Mouse (Mus musculus) limb, embryonic 10.5 days (tissue): Measurements from ENCODE around the gene Strip2. TPM values are rescaled to one million over a fixed set of nuclear protein-coding genes. Genes with fewer than 3 reads are reported as not detected.

Experiments
- DNase-seq: peaks from one replicate; pipeline ENCODE4 v3.0.0-alpha.2; 2017; ENCODE audit warnings: low spot score
- H3K27ac ChIP-seq: fragments of 300-500 bp; sonication (generic); 2 replicates; pipeline ENCODE4 v1.5.1; 2016; ENCODE audit warnings: mild to moderate bottlenecking
- H3K27me3 ChIP-seq: fragments of 300-500 bp; sonication (generic); 2 replicates; pipeline ENCODE4 v1.6.1; 2016; ENCODE audit warnings: low read depth, mild to moderate bottlenecking; ENCODE audit not compliant: poor library complexity, severe bottlenecking
- H3K36me3 ChIP-seq: fragments of 300-500 bp; sonication (generic); 2 replicates; pipeline ENCODE4 v1.6.1; 2016; ENCODE audit warnings: mild to moderate bottlenecking, moderate library complexity
- H3K4me1 ChIP-seq: fragments of 300-500 bp; sonication (generic); 2 replicates; pipeline ENCODE4 v1.6.1; 2016
- H3K4me3 ChIP-seq: fragments of 300-500 bp; sonication (generic); 2 replicates; pipeline ENCODE4 v1.5.1; 2016; ENCODE audit warnings: mild to moderate bottlenecking, moderate library complexity
- H3K9me3 ChIP-seq: fragments of 300-500 bp; sonication (generic); replicated peaks from 2 replicates; pipeline ENCODE4 v1.6.1; 2016; ENCODE audit warnings: mild to moderate bottlenecking
- WGBS: fragments of 180-500 bp; shearing (Covaris S2); methylation state at CpG from one replicate; pipeline ENCODE4 v1.1.7; 2016; 5-methylcytosine and 5-hydroxymethylcytosine counted together
- microRNA-seq: library from miRNA; unstranded; fragments of <30 nt; microRNA quantifications from one replicate; pipeline ENCODE4, GENCODE M21; 2017
- polyA plus RNA-seq: library from polyadenylated mRNA; unstranded; fragments of >200 nt; fragmentation: Nextera tagmentation; extraction: Ambion mirVana; gene quantifications from 2 replicates; pipeline ENCODE4 v1.2.1, GENCODE M21; 2016

Strip2 gene
- polyA plus RNA-seq, 1 experiment from 2014 or later, result 0.95 TPM

DNA sequence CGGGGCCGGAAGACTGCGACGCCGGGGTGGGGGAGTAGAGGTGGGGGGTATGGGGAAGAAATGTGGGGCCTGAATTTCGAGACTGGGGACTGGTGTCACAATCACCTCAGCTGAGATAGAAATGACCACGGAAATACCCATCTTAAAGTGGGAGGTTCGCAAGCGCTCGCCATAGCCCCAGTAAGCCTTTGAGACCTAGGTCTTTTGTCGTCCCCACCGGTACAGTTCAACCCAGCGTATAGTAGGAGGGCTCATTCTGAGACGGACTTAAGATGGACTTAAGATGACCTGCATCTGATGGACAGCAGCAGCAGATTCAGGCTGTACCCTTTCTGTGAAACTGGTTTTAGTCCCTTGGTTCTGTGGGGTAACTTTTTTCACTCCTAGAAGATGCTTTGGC, 68.7 kb downstream of the Strip2 start:
- H3K4me3 ChIP-seq, result peak overlapping the region; percentile 68
- H3K4me1 ChIP-seq, result peaks cover 15% of the 10 kb centered on the region
- H3K9me3 ChIP-seq, result no peaks in the 10 kb centered on the region; the same call in 1 of the 2 replicates
- H3K27me3 ChIP-seq, result peaks cover 20% of the 10 kb centered on the region
- H3K27ac ChIP-seq, result peak overlapping the region; percentile 78
- WGBS, result under 1% methylated on average over 14 of the region's 14 CpGs
- no peaks in the 10 kb centered on the region for H3K36me3 ChIP-seq
- DNase-seq, result no peak

DNA sequence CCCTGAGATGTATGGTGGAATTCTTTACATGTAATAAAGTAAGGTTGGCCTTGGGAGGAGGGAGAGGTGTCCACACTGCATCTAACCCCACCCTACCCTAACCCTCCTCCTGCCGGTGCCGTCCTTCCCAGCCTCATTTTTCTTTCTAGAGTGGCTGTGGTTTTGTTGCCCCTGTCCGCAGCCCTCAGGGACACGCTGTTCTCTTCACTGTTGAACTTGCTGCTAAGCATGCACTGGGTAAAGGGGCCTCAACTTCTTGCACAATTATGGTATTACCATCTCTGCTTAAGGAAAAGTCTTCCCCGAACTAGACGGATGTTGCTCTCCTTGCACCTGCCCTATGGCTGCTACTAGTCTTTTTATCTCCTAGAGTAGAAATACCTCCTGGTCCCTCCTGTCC, 69.2 kb downstream of the Strip2 start:
- Histone ChIP-seq H3K9me3 (no peaks in the 10 kb centered on the region; the same call in 1 of the 2 replicates), H3K27ac (no peak overlapping the region; the same call in 1 of the 2 replicates), H3K4me3 (peak overlapping the region; percentile 68), H3K4me1 (peaks cover 15% of the 10 kb centered on the region), H3K27me3 (peaks cover 20% of the 10 kb centered on the region), H3K36me3 (no peaks in the 10 kb centered on the region)
- 47% methylated on average over 6 of the region's 6 CpGs for WGBS
- no peak for DNase-seq

DNA sequence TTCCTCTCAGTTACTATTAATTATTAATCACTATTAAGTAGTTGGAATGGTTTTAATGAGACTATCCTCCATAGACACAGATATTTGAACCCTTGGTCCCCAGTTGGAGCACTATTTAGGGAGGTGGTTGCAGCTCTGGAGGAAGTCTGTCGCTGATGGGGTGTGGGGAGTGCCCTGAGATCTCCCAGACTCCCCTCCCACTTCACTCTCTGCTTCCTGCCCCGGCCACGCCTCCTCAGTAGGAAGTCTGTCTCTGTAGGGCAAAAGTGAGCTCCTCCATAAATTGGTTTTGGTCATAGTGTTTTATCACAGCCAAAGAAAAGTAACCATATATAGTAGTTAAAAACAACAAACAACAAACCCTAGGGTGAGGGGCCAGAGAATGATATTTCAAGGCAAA, 70.4 kb downstream of the Strip2 start:
- no peak for DNase-seq
- H3K27me3 ChIP-seq, result peaks cover 20% of the 10 kb centered on the region
- peaks cover 15% of the 10 kb centered on the region for H3K4me1 ChIP-seq
- no peaks in the 10 kb centered on the region for H3K36me3 ChIP-seq
- H3K4me3 ChIP-seq, result no peak overlapping the region
- 51% methylated on average over 3 of the region's 3 CpGs for WGBS
- H3K9me3 ChIP-seq, result no peaks in the 10 kb centered on the region; the same call in 1 of the 2 replicates
- no peak overlapping the region for H3K27ac ChIP-seq

DNA sequence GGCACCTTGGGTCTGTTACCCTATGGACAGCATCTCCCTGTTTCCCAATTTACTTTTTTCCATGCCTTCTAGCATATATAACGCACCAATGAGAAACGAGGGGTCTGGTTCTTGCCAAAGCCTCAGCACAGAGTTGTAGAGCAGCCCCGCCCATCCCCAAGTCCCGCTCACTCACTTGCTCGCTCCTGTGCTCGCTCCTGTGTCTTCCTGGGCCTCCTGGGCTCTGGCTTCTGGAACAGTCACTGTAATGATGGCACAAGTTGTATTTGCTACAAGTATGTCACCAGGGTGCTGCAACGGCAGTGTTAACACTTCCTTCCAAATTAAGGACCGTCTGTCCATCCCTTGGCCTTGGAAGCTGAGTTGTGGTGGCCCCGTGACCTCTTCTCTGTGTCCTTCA, 81.3 kb downstream of the Strip2 start:
- Histone ChIP-seq H3K36me3 (no peaks in the 10 kb centered on the region), H3K4me1 (peaks cover 7% of the 10 kb centered on the region; the same call in 1 of the 2 replicates), H3K27me3 (no peaks in the 10 kb centered on the region), H3K27ac (no peak overlapping the region), H3K9me3 (no peaks in the 10 kb centered on the region), H3K4me3 (no peak overlapping the region)
- DNase-seq, result no peak
- 68% methylated on average over 9 of the region's 9 CpGs for WGBS

DNA sequence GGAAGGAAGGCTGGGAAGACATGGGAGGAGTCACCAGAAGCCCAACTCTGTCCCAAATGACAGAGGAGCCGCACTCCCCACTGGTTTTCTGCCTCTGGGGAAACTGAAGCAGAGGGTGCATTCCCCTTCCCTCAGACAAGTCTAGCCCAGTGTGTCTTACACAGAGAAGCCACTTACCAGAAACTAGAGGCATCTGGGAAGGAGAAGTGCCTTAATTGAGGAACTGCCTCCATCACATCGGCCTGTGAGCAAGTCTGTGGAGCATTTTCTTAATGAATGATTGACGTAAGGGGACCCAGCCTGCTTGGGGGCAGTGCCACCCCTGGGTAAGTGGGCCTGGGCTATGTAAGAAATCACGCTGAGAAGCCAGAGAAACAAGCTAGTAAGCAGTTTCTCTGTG, 82.0 kb downstream of the Strip2 start:
- Histone ChIP-seq H3K36me3 (no peaks in the 10 kb centered on the region), H3K9me3 (no peaks in the 10 kb centered on the region), H3K4me1 (peaks cover 7% of the 10 kb centered on the region; the same call in 1 of the 2 replicates), H3K4me3 (no peak overlapping the region), H3K27ac (no peak overlapping the region), H3K27me3 (no peaks in the 10 kb centered on the region)
- WGBS, result 63% methylated on average over 4 of the region's 4 CpGs
- no peak for DNase-seq

DNA sequence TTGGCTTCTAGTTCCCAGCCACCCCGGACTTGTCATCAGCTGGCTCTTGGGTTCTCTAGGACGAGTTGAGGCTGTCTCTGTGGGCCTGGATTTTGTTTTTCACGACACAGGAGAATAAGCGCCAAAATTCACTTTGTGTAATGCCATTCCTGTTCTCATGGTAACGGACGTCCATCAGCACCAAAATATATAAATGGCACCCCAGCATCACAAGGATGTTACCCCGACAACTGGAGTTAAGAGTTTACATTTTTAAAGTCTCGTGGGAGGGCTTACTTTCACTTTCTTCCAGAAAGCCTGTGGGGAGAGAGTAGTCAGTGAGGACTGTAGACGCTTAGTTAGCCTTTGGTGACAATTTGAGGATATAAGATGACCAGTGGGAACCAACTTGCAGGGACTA, 85.8 kb downstream of the Strip2 start:
- H3K4me1 ChIP-seq, result no peaks in the 10 kb centered on the region
- WGBS, result 84% methylated on average over 9 of the region's 9 CpGs
- H3K4me3 ChIP-seq, result no peak overlapping the region
- no peaks in the 10 kb centered on the region for H3K27me3 ChIP-seq
- DNase-seq, result no peak
- no peak overlapping the region for H3K27ac ChIP-seq
- no peaks in the 10 kb centered on the region for H3K9me3 ChIP-seq
- no peaks in the 10 kb centered on the region for H3K36me3 ChIP-seq

DNA sequence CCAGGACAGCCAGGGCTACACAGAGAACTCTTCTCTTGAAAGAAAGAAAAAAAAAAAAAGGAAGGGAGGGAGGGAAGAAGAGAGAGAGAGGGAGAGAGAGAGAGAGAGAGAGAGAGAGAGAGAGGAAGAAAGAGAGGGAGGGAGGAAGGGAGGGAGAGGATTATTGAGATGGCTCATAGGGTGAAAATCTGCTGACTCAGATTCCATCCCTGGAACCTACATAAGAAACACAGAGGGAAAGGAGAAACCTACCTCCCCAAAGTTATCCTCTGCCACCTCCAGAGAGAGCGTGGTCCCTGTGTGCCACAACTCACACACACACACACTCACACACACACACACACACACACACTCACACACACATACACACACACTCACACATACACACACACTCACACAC, 89.0 kb downstream of the Strip2 start:
- no peak for DNase-seq
- Histone ChIP-seq H3K36me3 (no peaks in the 10 kb centered on the region), H3K4me3 (no peak overlapping the region), H3K27ac (no peak overlapping the region), H3K9me3 (no peaks in the 10 kb centered on the region), H3K4me1 (peaks cover 8% of the 10 kb centered on the region), H3K27me3 (no peaks in the 10 kb centered on the region)
- WGBS, result 86% methylated on average over 1 of the region's 1 CpGs

DNA sequence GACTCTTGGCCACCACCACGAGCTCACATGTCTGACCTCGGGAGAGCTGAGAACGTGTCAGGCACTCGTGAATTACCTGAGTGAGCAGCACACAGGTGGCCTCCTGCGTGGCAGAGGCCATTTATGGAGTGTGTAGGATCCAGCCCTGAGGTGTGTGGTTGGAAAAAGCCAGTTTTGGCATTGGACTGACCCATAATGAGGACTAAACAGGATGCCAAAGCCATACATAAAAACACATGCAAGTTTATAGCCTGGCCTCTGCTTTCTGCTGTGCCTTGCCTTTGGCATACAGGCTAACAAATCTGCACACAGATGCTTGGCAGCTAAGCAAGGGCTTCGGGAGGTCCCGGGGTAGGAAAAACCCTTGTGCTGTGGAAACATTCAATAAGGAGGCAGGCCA, 92.4 kb downstream of the Strip2 start:
- DNase-seq, result no peak
- no peaks in the 10 kb centered on the region for H3K27me3 ChIP-seq
- 0 out of 2 replicates have a peak overlapping the region, but pooled peaks have one; percentile 21 for H3K27ac ChIP-seq
- no peaks in the 10 kb centered on the region for H3K9me3 ChIP-seq
- H3K36me3 ChIP-seq, result no peaks in the 10 kb centered on the region
- H3K4me3 ChIP-seq, result no peak overlapping the region
- H3K4me1 ChIP-seq, result peaks cover 13% of the 10 kb centered on the region
- WGBS, result 78% methylated on average over 7 of the region's 7 CpGs

Small RNA genes lying within 50 kb of the gene (microRNA-seq; reads per million reads assigned to microRNA genes)
- not detected for gene Gm23049

Other genes with a start within 250 kb of the Strip2 start
- 6.7 and 7.0 TPM in 2 replicates for gene Tspan33, start 222.8 kb upstream of the Strip2 start, polyA plus RNA-seq
- 67.6 and 69.3 TPM in 2 replicates for gene Smo, start 181.5 kb upstream of the Strip2 start, polyA plus RNA-seq
- gene Ahcyl2, start 149.0 kb upstream of the Strip2 start, polyA plus RNA-seq, result 14.1 and 15.9 TPM in 2 replicates
- 99.2 and 99.6 TPM in 2 replicates for gene Nrf1, start 131.0 kb downstream of the Strip2 start, polyA plus RNA-seq